Mouse (Mus musculus): ENCODE measurements around the gene Arpc3. TPM values are rescaled to one million over a fixed set of nuclear protein-coding genes. Genes with fewer than 3 reads are reported as not detected.

Arpc3 gene
- total RNA-seq (2017) = 766 and 832 TPM in 2 replicates

- peak; percentile 95 for ATAC-seq (ENCODE audit: extremely low read depth, insufficient number of reproducible peaks, low FRiP score, poor library complexity, severe bottlenecking)
Observed at GRCm38 (mm10) chr5:122391786-122392180, at the start of gene Arpc3. Gene Arpc3, plus strand, starts transcription at chr5:122391878.

GRCm38 (mm10) chr5:122342874-122343273 is 48.8 kb upstream of the Arpc3 start:
- no peak for ATAC-seq (ENCODE audit: extremely low read depth, insufficient number of reproducible peaks, low FRiP score, poor library complexity, severe bottlenecking)

GRCm38 (mm10) chr5:122343768-122344167 is 47.9 kb upstream of the Arpc3 start:
- ATAC-seq (ENCODE audit: extremely low read depth, insufficient number of reproducible peaks, low FRiP score, poor library complexity, severe bottlenecking) = peak; percentile 21; the same call in 1 of the 2 replicates

GRCm38 (mm10) chr5:122344260-122344659 is 47.4 kb upstream of the Arpc3 start:
- peak; percentile 79 for ATAC-seq (ENCODE audit: extremely low read depth, insufficient number of reproducible peaks, low FRiP score, poor library complexity, severe bottlenecking)

- no peak for ATAC-seq (ENCODE audit: extremely low read depth, insufficient number of reproducible peaks, low FRiP score, poor library complexity, severe bottlenecking)
Observed at GRCm38 (mm10) chr5:122345777-122346176, 45.9 kb upstream of the Arpc3 start.

- peak; percentile 97 for ATAC-seq (ENCODE audit: extremely low read depth, insufficient number of reproducible peaks, low FRiP score, poor library complexity, severe bottlenecking)
Observed at GRCm38 (mm10) chr5:122353807-122354491, 37.7 kb upstream of the Arpc3 start, which contains the start of the genes Rad9b and Vps29. Gene Rad9b, minus strand, starts transcription at chr5:122354233. Gene Vps29, plus strand, starts transcription at chr5:122354369.

GRCm38 (mm10) chr5:122354492-122355067 is 37.1 kb upstream of the Arpc3 start:
- no peak for ATAC-seq (ENCODE audit: extremely low read depth, insufficient number of reproducible peaks, low FRiP score, poor library complexity, severe bottlenecking)

GRCm38 (mm10) chr5:122371591-122372191 is 20.0 kb upstream of the Arpc3 start, which contains the start of gene Gpn3:
Gene Gpn3, plus strand, starts transcription at chr5:122371876.
- peak; percentile 20 for ATAC-seq (ENCODE audit: extremely low read depth, insufficient number of reproducible peaks, low FRiP score, poor library complexity, severe bottlenecking)

- peak; percentile 96 for ATAC-seq (ENCODE audit: extremely low read depth, insufficient number of reproducible peaks, low FRiP score, poor library complexity, severe bottlenecking)
Observed at GRCm38 (mm10) chr5:122372192-122372769, 19.4 kb upstream of the Arpc3 start, which contains the start of gene Fam216a. Gene Fam216a, minus strand, starts transcription at chr5:122372364.

- no peak for ATAC-seq (ENCODE audit: extremely low read depth, insufficient number of reproducible peaks, low FRiP score, poor library complexity, severe bottlenecking)
Observed at GRCm38 (mm10) chr5:122372878-122373277, 18.8 kb upstream of the Arpc3 start.

- no peak for ATAC-seq (ENCODE audit: extremely low read depth, insufficient number of reproducible peaks, low FRiP score, poor library complexity, severe bottlenecking)
Observed at GRCm38 (mm10) chr5:122377101-122377833, 14.4 kb upstream of the Arpc3 start.

GRCm38 (mm10) chr5:122378171-122378570 is 13.5 kb upstream of the Arpc3 start:
- ATAC-seq (ENCODE audit: extremely low read depth, insufficient number of reproducible peaks, low FRiP score, poor library complexity, severe bottlenecking) = no peak

- ATAC-seq (ENCODE audit: extremely low read depth, insufficient number of reproducible peaks, low FRiP score, poor library complexity, severe bottlenecking) = peak; percentile 94
Observed at GRCm38 (mm10) chr5:122379374-122380155, 12.1 kb upstream of the Arpc3 start.

GRCm38 (mm10) chr5:122390006-122390405 is 1.7 kb upstream of the Arpc3 start:
- ATAC-seq (ENCODE audit: extremely low read depth, insufficient number of reproducible peaks, low FRiP score, poor library complexity, severe bottlenecking) = no peak

- ATAC-seq (ENCODE audit: extremely low read depth, insufficient number of reproducible peaks, low FRiP score, poor library complexity, severe bottlenecking) = no peak
Observed at GRCm38 (mm10) chr5:122390671-122391070, 1.0 kb upstream of the Arpc3 start.

GRCm38 (mm10) chr5:122391178-122391785 is 396 bp upstream of the Arpc3 start:
- no peak for ATAC-seq (ENCODE audit: extremely low read depth, insufficient number of reproducible peaks, low FRiP score, poor library complexity, severe bottlenecking)

GRCm38 (mm10) chr5:122392227-122393004 is 738 bp downstream of the Arpc3 start:
- ATAC-seq (ENCODE audit: extremely low read depth, insufficient number of reproducible peaks, low FRiP score, poor library complexity, severe bottlenecking) = peak; percentile 33; the same call in 1 of the 2 replicates
